Mouse (Mus musculus) liver, adult 2 months (tissue): ENCODE data around the gene 1700056E22Rik.

Experiments
- CTCF ChIP-seq: fragments of 200-500 bp; IDR thresholded peaks from 2 replicates; pipeline ENCODE4 v1.5.1; 2011; ENCODE audit warnings: low read depth, low read length, control low read depth
- POLR2A ChIP-seq: fragments of 200-500 bp; IDR thresholded peaks from 2 replicates; pipeline ENCODE4 v1.6.1; 2011; ENCODE audit warnings: low read length, control low read depth; ENCODE audit not compliant: insufficient read depth; ENCODE audit errors: extremely low read depth

DNA sequence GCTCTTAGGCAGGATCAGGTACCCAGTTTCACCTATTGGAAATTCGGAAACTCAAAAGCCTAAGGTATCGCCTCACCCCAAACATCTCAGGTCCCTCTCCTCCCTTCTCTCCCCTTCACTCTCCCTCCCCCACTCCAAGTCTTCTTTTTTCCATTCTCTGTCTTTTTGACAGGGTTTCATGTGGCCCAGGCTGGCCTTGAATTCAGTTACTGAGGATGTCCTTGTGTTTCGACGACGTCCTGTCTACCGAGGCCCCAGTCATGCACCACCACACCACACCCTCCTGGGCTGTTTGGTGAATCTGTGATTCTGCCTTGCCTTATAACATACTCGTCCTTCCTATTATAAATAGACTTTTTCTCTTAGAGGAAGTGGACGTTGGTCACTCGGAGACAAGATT lies 13.7 kb upstream of the 1700056E22Rik start:
- TF ChIP-seq POLR2A (no peak), CTCF (no peak)
